Mouse (Mus musculus) liver, embryonic 16.5 days (tissue): ENCODE results near the gene Rac3. TPM values are rescaled to one million over a fixed set of nuclear protein-coding genes. Genes with fewer than 3 reads are reported as not detected.
"Not testable (repeated sequence)": the region's sequence is repeated elsewhere in the genome, so short reads cannot be mapped to it uniquely, and the experiment has no call there.

Experiments used
- ATAC-seq: fragments of 200-750 bp; cut with Nextera tagmentation; 2 replicates; pipeline ENCODE4 v1.8.0; 2017; ENCODE audit warnings: low read depth, mild to moderate bottlenecking, moderate number of reproducible peaks, moderate library complexity
- H3K27ac ChIP-seq: fragments of 300-500 bp; sonication (generic); 2 replicates; pipeline ENCODE4 v1.5.1; 2014; ENCODE audit warnings: mild to moderate bottlenecking, low read length
- H3K27me3 ChIP-seq: fragments of 300-500 bp; sonication (generic); 2 replicates; pipeline ENCODE4 v1.6.1; 2014; ENCODE audit warnings: low read depth, low read length, mixed read lengths; ENCODE audit not compliant: control insufficient read depth, insufficient read depth
- H3K36me3 ChIP-seq: fragments of 300-500 bp; sonication (generic); 2 replicates; pipeline ENCODE4 v1.6.1; 2014; ENCODE audit warnings: mild to moderate bottlenecking; ENCODE audit not compliant: control insufficient read depth, insufficient read depth
- H3K4me1 ChIP-seq: fragments of 300-500 bp; sonication (generic); 2 replicates; pipeline ENCODE4 v1.6.1; 2014; ENCODE audit warnings: low read depth, low read length, mixed read lengths; ENCODE audit not compliant: control insufficient read depth
- H3K4me2 ChIP-seq: fragments of 300-500 bp; sonication (generic); 2 replicates; pipeline ENCODE4 v1.6.1; 2014; ENCODE audit warnings: low read depth, low read length, mixed read lengths
- H3K4me3 ChIP-seq: fragments of 300-500 bp; sonication (generic); 2 replicates; pipeline ENCODE4 v1.5.1; 2014; ENCODE audit warnings: low read depth, mild to moderate bottlenecking, low read length
- H3K9ac ChIP-seq: fragments of 300-500 bp; sonication (generic); 2 replicates; pipeline ENCODE4 v1.6.1; 2014; ENCODE audit warnings: low read depth, low read length
- H3K9me3 ChIP-seq: fragments of 300-500 bp; sonication (generic); replicated peaks from 2 replicates; pipeline ENCODE4 v1.6.1; 2016; ENCODE audit warnings: low read length; ENCODE audit not compliant: control insufficient read depth
- WGBS: fragments of 180-500 bp; shearing (Covaris S2); extraction: QIAGEN DNeasy Blood & Tissue Kit; methylation state at CpG from one replicate; pipeline ENCODE4 v1.1.7; 2014; ENCODE audit not compliant: insufficient replicate concordance; 5-methylcytosine and 5-hydroxymethylcytosine counted together
- polyA plus RNA-seq: library from polyadenylated mRNA; unstranded; fragments of >200 nt; fragmentation: Nextera tagmentation; extraction: Ambion mirVana; gene quantifications from 2 replicates; pipeline ENCODE4 v1.2.1, GENCODE M21; 2015

Rac3 gene
- polyA plus RNA-seq, 1 experiment from 2014 or later, result 0.80 TPM

GRCm38 (mm10) chr11:120722067-120722630 is 879 bp downstream of the Rac3 start:
- Histone ChIP-seq H3K4me3 (peak overlapping the region; percentile 51), H3K9ac (no peak overlapping the region), H3K27me3 (peaks cover 24% of the 10 kb centered on the region), H3K9me3 (no peaks in the 10 kb centered on the region), H3K4me2 (peak overlapping the region; percentile 81), H3K36me3 (no peaks in the 10 kb centered on the region), H3K27ac (no peak overlapping the region), H3K4me1 (peaks cover 17% of the 10 kb centered on the region)
- ATAC-seq, result no peak
- 20% methylated on average over 21 of the region's 21 CpGs for WGBS

- Histone ChIP-seq H3K9ac (no peak overlapping the region), H3K27ac (no peak overlapping the region), H3K4me2 (no peak overlapping the region), H3K27me3 (peaks cover 24% of the 10 kb centered on the region), H3K9me3 (no peaks in the 10 kb centered on the region), H3K36me3 (no peaks in the 10 kb centered on the region), H3K4me3 (no peak overlapping the region), H3K4me1 (peaks cover 19% of the 10 kb centered on the region)
- WGBS, result 77% methylated on average over 11 of the region's 11 CpGs
- ATAC-seq, result no peak
Measured at GRCm38 (mm10) chr11:120722761-120723382, 1.6 kb downstream of the Rac3 start.

GRCm38 (mm10) chr11:120723509-120723908 is 2.2 kb downstream of the Rac3 start:
- WGBS, result 80% methylated on average over 7 of the region's 7 CpGs
- no peak overlapping the region for H3K4me2 ChIP-seq
- no peak overlapping the region for H3K4me3 ChIP-seq
- H3K9me3 ChIP-seq, result no peaks in the 10 kb centered on the region
- H3K9ac ChIP-seq, result no peak overlapping the region
- H3K36me3 ChIP-seq, result no peaks in the 10 kb centered on the region
- H3K4me1 ChIP-seq, result peaks cover 19% of the 10 kb centered on the region
- H3K27me3 ChIP-seq, result peaks cover 24% of the 10 kb centered on the region
- H3K27ac ChIP-seq, result no peak overlapping the region
- ATAC-seq, result no peak

- WGBS, result 21% methylated on average over 34 of the region's 36 CpGs
- no peaks in the 10 kb centered on the region for H3K36me3 ChIP-seq
- H3K4me1 ChIP-seq, result peaks cover 13% of the 10 kb centered on the region
- peak overlapping the region; percentile 69 for H3K4me3 ChIP-seq
- H3K4me2 ChIP-seq, result peak overlapping the region; percentile 90
- H3K27me3 ChIP-seq, result peaks cover 12% of the 10 kb centered on the region
- peak; percentile 38 for ATAC-seq
- peak overlapping the region; percentile 56 for H3K27ac ChIP-seq
- peak overlapping the region; percentile 63 for H3K9ac ChIP-seq
- H3K9me3 ChIP-seq, result no peaks in the 10 kb centered on the region
Measured at GRCm38 (mm10) chr11:120726243-120727168, 5.2 kb downstream of the Rac3 start.

- ATAC-seq, result peak; percentile 87
- Histone ChIP-seq H3K4me3 (peak within 1 kb of the TSS; percentile 69), H3K4me2 (peak within 1 kb of the TSS; percentile 90), H3K4me1 (peaks cover 6% of the 10 kb centered on the region), H3K27ac (peak within 1 kb of the TSS; percentile 56), H3K36me3 (no peaks in the 10 kb centered on the region), H3K9me3 (no peaks in the 10 kb centered on the region), H3K9ac (peak within 1 kb of the TSS; percentile 63), H3K27me3 (peaks cover 5% of the 10 kb centered on the region)
- WGBS, result 1% methylated on average over 14 of the region's 14 CpGs
Measured at GRCm38 (mm10) chr11:120727169-120727527, 5.9 kb downstream of the Rac3 start, which contains the start of gene Dcxr. TSS of gene Dcxr (minus strand) at chr11:120727281.

- Histone ChIP-seq H3K27me3 (peaks cover 1% of the 10 kb centered on the region), H3K9ac (no peak overlapping the region), H3K4me2 (peak overlapping the region; percentile 90; the same call in 1 of the 2 replicates), H3K27ac (no peak overlapping the region), H3K4me1 (peaks cover 6% of the 10 kb centered on the region), H3K9me3 (no peaks in the 10 kb centered on the region), H3K4me3 (no peak overlapping the region), H3K36me3 (no peaks in the 10 kb centered on the region)
- 46% methylated on average over 12 of the region's 12 CpGs for WGBS
- ATAC-seq, result no peak
Measured at GRCm38 (mm10) chr11:120727564-120727963, 6.3 kb downstream of the Rac3 start.

- H3K27ac ChIP-seq, result no peak overlapping the region
- no peaks in the 10 kb centered on the region; the same call in 1 of the 2 replicates for H3K27me3 ChIP-seq
- peaks cover 6% of the 10 kb centered on the region for H3K4me1 ChIP-seq
- ATAC-seq, result no peak
- no peaks in the 10 kb centered on the region for H3K9me3 ChIP-seq
- H3K4me2 ChIP-seq, result no peak overlapping the region
- no peak overlapping the region for H3K4me3 ChIP-seq
- 74% methylated on average over 11 of the region's 11 CpGs for WGBS
- H3K9ac ChIP-seq, result no peak overlapping the region
- H3K36me3 ChIP-seq, result no peaks in the 10 kb centered on the region
Measured at GRCm38 (mm10) chr11:120728530-120729240, 7.4 kb downstream of the Rac3 start.

- H3K4me1 ChIP-seq, H3K4me3 ChIP-seq, H3K27me3 ChIP-seq, H3K9ac ChIP-seq, H3K27ac ChIP-seq, H3K36me3 ChIP-seq, H3K9me3 ChIP-seq: not testable (repeated sequence)
- peak; percentile 50 for ATAC-seq
- 2% methylated on average over 17 of the region's 21 CpGs for WGBS
- H3K4me2 ChIP-seq, result peak overlapping the region; percentile 30
Measured at GRCm38 (mm10) chr11:120729432-120730050, 8.3 kb downstream of the Rac3 start.
